Mouse (Mus musculus) CH12.LX (cell line): ENCODE data around the gene Rpl39l. TPM values are rescaled to one million over a fixed set of nuclear protein-coding genes. Genes with fewer than 3 reads are reported as not detected.

Experiments
- DNase-seq: peaks from one replicate; pipeline ENCODE4 v3.0.0-alpha.2; 2013; ENCODE audit errors: extremely low read depth
- H3K27ac ChIP-seq: 2 replicates; pipeline ENCODE4 v1.5.1; 2012; ENCODE audit warnings: low read depth, mild to moderate bottlenecking, control low read depth, moderate library complexity; ENCODE audit not compliant: insufficient read depth
- H3K27me3 ChIP-seq: replicated peaks from 2 replicates; pipeline ENCODE3; 2012; ENCODE audit warnings: inconsistent platforms
- H3K36me3 ChIP-seq, 2 experiments: replicated peaks in 1 of 2; 2 replicates each; pipeline versions ENCODE3 to v1.6.1; 2012; ENCODE audit warnings: inconsistent platforms in 1 of 2, low read length in 1 of 2, mild to moderate bottlenecking in 1 of 2, mixed read lengths in 1 of 2, moderate library complexity in 1 of 2; ENCODE audit not compliant: control insufficient read depth in 1 of 2, insufficient read depth in 1 of 2
- H3K4me1 ChIP-seq, 2 experiments: 2 replicates each; pipeline ENCODE4 v1.6.1; 2012; ENCODE audit warnings: inconsistent platforms in 1 of 2, moderate library complexity in 1 of 2; ENCODE audit not compliant: insufficient read depth in 2 of 2, control insufficient read depth in 1 of 2
- H3K4me2 ChIP-seq: 2 replicates; pipeline ENCODE4 v1.6.1; 2012; ENCODE audit warnings: low read depth, mild to moderate bottlenecking, control low read depth; ENCODE audit not compliant: poor library complexity, insufficient read depth, severe bottlenecking
- H3K4me3 ChIP-seq, 3 experiments: fragments of 150-350 bp in 1 of 3; sonication (generic) in 1 of 3; replicated peaks in 1 of 3; 2 replicates each; pipeline versions ENCODE3 to v1.5.1; 2011 to 2012; ENCODE audit warnings: low read depth in 2 of 3, low read length in 2 of 3, mild to moderate bottlenecking in 2 of 3, moderate library complexity in 2 of 3, control low read depth in 1 of 3, improper control_type of control experiment in 1 of 3, inconsistent platforms in 1 of 3, mixed read lengths in 1 of 3; ENCODE audit not compliant: poor library complexity in 1 of 3
- H3K79me2 ChIP-seq: replicated peaks from 2 replicates; pipeline ENCODE4 v1.6.1; 2012; ENCODE audit warnings: mild to moderate bottlenecking, moderate library complexity; ENCODE audit not compliant: control insufficient read depth, poor library complexity, insufficient read depth, severe bottlenecking; ENCODE audit errors: extremely low read depth
- H3K9ac ChIP-seq: 2 replicates; pipeline ENCODE4 v1.6.1; 2012; ENCODE audit warnings: low read depth, mild to moderate bottlenecking, control low read depth, moderate library complexity; ENCODE audit not compliant: insufficient read depth
- H3K9me3 ChIP-seq: replicated peaks from 2 replicates; pipeline ENCODE3; 2012; ENCODE audit warnings: low read length, inconsistent platforms, mixed read lengths
- BHLHE40 ChIP-seq: IDR thresholded peaks from 2 replicates; pipeline ENCODE4 v1.6.1; 2011; ENCODE audit warnings: mild to moderate bottlenecking, low read depth, low read length, improper control_type of control experiment
- CHD2 ChIP-seq: IDR thresholded peaks from 2 replicates; pipeline ENCODE4 v1.6.1; 2011; ENCODE audit warnings: low read length, improper control_type of control experiment
- CTCF ChIP-seq, 2 experiments: IDR thresholded peaks in 1 of 2; conservative IDR thresholded peaks in 1 of 2; 2 replicates each; pipeline ENCODE4 v1.5.1; 2011 to 2012; ENCODE audit warnings: low read depth in 2 of 2, low read length in 2 of 2, improper control_type of control experiment in 1 of 2, inconsistent platforms in 1 of 2, mild to moderate bottlenecking in 1 of 2, moderate library complexity in 1 of 2
- E2F4 ChIP-seq: IDR thresholded peaks from 2 replicates; pipeline ENCODE4 v1.6.1; 2011; ENCODE audit warnings: low read depth, low read length, improper control_type of control experiment; ENCODE audit not compliant: insufficient replicate concordance
- ELF1 ChIP-seq: IDR thresholded peaks from 2 replicates; pipeline ENCODE4 v1.6.1; 2014; ENCODE audit warnings: low read depth, mild to moderate bottlenecking, inconsistent platforms, low read length, improper control_type of control experiment
- EP300 ChIP-seq: IDR thresholded peaks from 2 replicates; pipeline ENCODE4 v1.6.1; 2011; ENCODE audit warnings: low read length, improper control_type of control experiment
- ETS1 ChIP-seq: conservative IDR thresholded peaks from 2 replicates; pipeline ENCODE4 v1.6.1; 2012; ENCODE audit warnings: low read depth, mild to moderate bottlenecking, inconsistent platforms, low read length, improper control_type of control experiment, moderate library complexity
- HCFC1 ChIP-seq: IDR thresholded peaks from 2 replicates; pipeline ENCODE4 v1.6.1; 2012; ENCODE audit warnings: low read depth, mild to moderate bottlenecking, inconsistent platforms, low read length, improper control_type of control experiment
- IRF4 ChIP-seq: IDR thresholded peaks from 2 replicates; pipeline ENCODE4 v1.6.1; 2014; ENCODE audit warnings: low read depth, mild to moderate bottlenecking, inconsistent platforms, low read length, improper control_type of control experiment
- JUN ChIP-seq: IDR thresholded peaks from 2 replicates; pipeline ENCODE4 v1.6.1; 2011; ENCODE audit warnings: low read depth, mild to moderate bottlenecking, low read length, improper control_type of control experiment, moderate library complexity; ENCODE audit not compliant: insufficient read depth
- JUND ChIP-seq: conservative IDR thresholded peaks from 2 replicates; pipeline ENCODE4 v1.6.1; 2011; ENCODE audit warnings: low read depth, low read length, improper control_type of control experiment
- KAT2A ChIP-seq: IDR thresholded peaks from 2 replicates; pipeline ENCODE4 v1.6.1; 2012; ENCODE audit warnings: low read length, improper control_type of control experiment, inconsistent platforms; ENCODE audit not compliant: insufficient replicate concordance
- MAFK ChIP-seq: IDR thresholded peaks from 2 replicates; pipeline ENCODE4 v1.6.1; 2011; ENCODE audit warnings: low read length, improper control_type of control experiment; ENCODE audit not compliant: insufficient replicate concordance
- MAX ChIP-seq: IDR thresholded peaks from 2 replicates; pipeline ENCODE4 v1.6.1; 2011; ENCODE audit warnings: low read length, improper control_type of control experiment
- MAZ ChIP-seq: IDR thresholded peaks from 2 replicates; pipeline ENCODE4 v1.6.1; 2012; ENCODE audit warnings: low read depth, mild to moderate bottlenecking, inconsistent platforms, low read length, improper control_type of control experiment, moderate library complexity
- MEF2A ChIP-seq: IDR thresholded peaks from 2 replicates; pipeline ENCODE4 v1.6.1; 2014; ENCODE audit warnings: low read depth, mild to moderate bottlenecking, inconsistent platforms, low read length, improper control_type of control experiment, borderline replicate concordance
- MYC ChIP-seq: IDR thresholded peaks from 2 replicates; pipeline ENCODE4 v1.6.1; 2011; ENCODE audit warnings: low read depth, mild to moderate bottlenecking, improper control_type of control experiment, low read length
- NELFE ChIP-seq: IDR thresholded peaks from 2 replicates; pipeline ENCODE4 v1.6.1; 2011; ENCODE audit warnings: low read depth, low read length, improper control_type of control experiment
- NRF1 ChIP-seq: IDR thresholded peaks from 2 replicates; pipeline ENCODE4 v1.6.1; 2014; ENCODE audit warnings: low read depth, mild to moderate bottlenecking, inconsistent platforms, low read length, improper control_type of control experiment, moderate library complexity
- POLR2A ChIP-seq: IDR thresholded peaks from 2 replicates; pipeline ENCODE4 v1.6.1; 2011; ENCODE audit warnings: low read depth, mild to moderate bottlenecking, improper control_type of control experiment, low read length
- RCOR1 ChIP-seq: conservative IDR thresholded peaks from 2 replicates; pipeline ENCODE4 v1.6.1; 2012; ENCODE audit warnings: low read depth, mild to moderate bottlenecking, inconsistent platforms, low read length, improper control_type of control experiment
- SIN3A ChIP-seq: IDR thresholded peaks from 2 replicates; pipeline ENCODE4 v1.6.1; 2012; ENCODE audit warnings: low read length, improper control_type of control experiment, inconsistent platforms
- SMC3 ChIP-seq: IDR thresholded peaks from 2 replicates; pipeline ENCODE4 v1.6.1; 2011; ENCODE audit warnings: low read depth, low read length, improper control_type of control experiment
- TBP ChIP-seq: conservative IDR thresholded peaks from 2 replicates; pipeline ENCODE4 v1.6.1; 2011; ENCODE audit warnings: low read depth, low read length, improper control_type of control experiment
- TCF12 ChIP-seq: IDR thresholded peaks from 2 replicates; pipeline ENCODE4 v1.6.1; 2014; ENCODE audit warnings: low read depth, mild to moderate bottlenecking, inconsistent platforms, low read length, improper control_type of control experiment
- USF2 ChIP-seq: conservative IDR thresholded peaks from 2 replicates; pipeline ENCODE4 v1.6.1; 2011; ENCODE audit warnings: low read depth, low read length, improper control_type of control experiment
- ZMIZ1 ChIP-seq: IDR thresholded peaks from 2 replicates; pipeline ENCODE4 v1.6.1; 2012; ENCODE audit warnings: low read depth, mild to moderate bottlenecking, inconsistent platforms, low read length, improper control_type of control experiment
- ZNF384 ChIP-seq: IDR thresholded peaks from 2 replicates; pipeline ENCODE4 v1.6.1; 2012; ENCODE audit warnings: low read depth, low read length, improper control_type of control experiment, inconsistent platforms
- dilution Hi-C: fragments of 300-500 bp; cut with MboI; formaldehyde crosslinking; loops from 2 replicates; pipeline ENCODE4 v1.14.3; 2020; ENCODE audit warnings: low sequenced_read_pairs; ENCODE audit not compliant: extremely low pct_unique_long_range_greater_than_20kb, extremely low pct_ligation_motif_present
- in situ Hi-C: fragments of 300-500 bp; cut with MboI; formaldehyde crosslinking; loops from 3 replicates; pipeline ENCODE4 v1.14.3; 2019; ENCODE audit warnings: low sequenced_read_pairs, low pct_ligation_motif_present, low pct_unique_long_range_greater_than_20kb, mixed read lengths
- polyA plus RNA-seq: library from polyadenylated mRNA; unstranded; fragments of >175 nt; gene quantifications from 2 replicates; pipeline ENCODE4 v1.2.1, GENCODE M21; 2012; ENCODE audit warnings: low read depth; ENCODE audit not compliant: insufficient read length
- total RNA-seq, 2 experiments: library from RNA; depleted of rRNA; stranded (reverse); fragments of 300-350 nt in 1 of 2; fragments of >200 nt in 1 of 2; gene quantifications; 2 replicates each; pipeline ENCODE4 v1.2.3; 2012 to 2014

The Rpl39l gene
- total and polyA plus RNA-seq, 3 experiments = 7.3 to 16.2 (median 10.2) TPM

- dilution Hi-C loops = no loop called here
- TF ChIP-seq NELFE (peak; percentile 49; the same call in 1 of the 2 replicates), ZMIZ1 (peak; percentile 81; the same call in 1 of the 2 replicates), POLR2A (peak; percentile 44; the same call in 1 of the 2 replicates), TBP (peak; percentile 92), HCFC1 (peak; percentile 45; the same call in 1 of the 2 replicates), USF2 (no peak), SMC3 (no peak), EP300 (peak; percentile 88), MAZ (peak; percentile 80; the same call in 1 of the 2 replicates), MAFK (peak; percentile 74), CHD2 (peak; percentile 58), ZNF384 (peak; percentile 72), MEF2A (peak; percentile 95), SIN3A (peak; percentile 73), ETS1 (peak; percentile 84), NRF1 (no peak), BHLHE40 (peak; percentile 89), MAX (peak; percentile 80), JUND (peak; percentile 92), TCF12 (peak; percentile 75), JUN (peak; percentile 82), CTCF (conservative IDR thresholded peaks at IDR 0.05 in 1 of 2, IDR thresholded peaks at IDR 0.05 in 1 of 2; ENCODE audit: low read depth in 2 of 2, low read length in 2 of 2) (no peak), MYC (peak; percentile 80), KAT2A (no peak), IRF4 (peak; percentile 96), ELF1 (peak; percentile 44; the same call in 1 of the 2 replicates), E2F4 (no peak), RCOR1 (peak; percentile 88)
- TF ChIP-seq, all 38 proteins: peak for 22
- H3K9ac ChIP-seq = peak overlapping the region; percentile 54; the same call in 1 of the 2 replicates
- H3K4me1 ChIP-seq = peaks cover 8 to 42% of the 10 kb centered on the region in 2 experiments
- H3K36me3 ChIP-seq = peaks cover 0 to 9% of the 10 kb centered on the region in 2 experiments
- no peaks in the 10 kb centered on the region for H3K79me2 ChIP-seq
- H3K4me3 ChIP-seq = peak overlapping the region; percentile 33 to 44 (median 37)
- H3K4me2 ChIP-seq = peak overlapping the region; percentile 89
- in situ Hi-C loops = no loop called here
- H3K27ac ChIP-seq = peak overlapping the region; percentile 91
- H3K9me3 ChIP-seq = peaks cover 3% of the 10 kb centered on the region
- DNase-seq = peak; percentile 87
- no peaks in the 10 kb centered on the region for H3K27me3 ChIP-seq
Measured at GRCm38 (mm10) chr16:10171276-10171675, 1.2 kb downstream of the Rpl39l start.
